Mouse (Mus musculus) intestine, embryonic 15.5 days (tissue): ENCODE measurements around the gene Tom1l1. TPM values are rescaled to one million over a fixed set of nuclear protein-coding genes. Genes with fewer than 3 reads are reported as not detected.

Experiments
- ATAC-seq: fragments of 200-750 bp; cut with Nextera tagmentation; 2 replicates; pipeline ENCODE4 v1.8.0; 2017; ENCODE audit warnings: moderate TSS enrichment, moderate library complexity
- H3K27ac ChIP-seq: fragments of 300-500 bp; sonication (generic); 2 replicates; pipeline ENCODE4 v1.5.1; 2015; ENCODE audit warnings: mild to moderate bottlenecking, inconsistent platforms
- H3K27me3 ChIP-seq: fragments of 300-500 bp; sonication (generic); replicated peaks from 2 replicates; pipeline ENCODE4 v1.6.1; 2015; ENCODE audit warnings: inconsistent platforms
- H3K36me3 ChIP-seq: fragments of 300-500 bp; sonication (generic); 2 replicates; pipeline ENCODE4 v1.6.1; 2015; ENCODE audit warnings: inconsistent platforms
- H3K4me1 ChIP-seq: fragments of 300-500 bp; sonication (generic); replicated peaks from 2 replicates; pipeline ENCODE4 v1.6.1; 2015; ENCODE audit warnings: inconsistent platforms
- H3K4me2 ChIP-seq: fragments of 300-500 bp; sonication (generic); replicated peaks from 2 replicates; pipeline ENCODE4 v1.6.1; 2015; ENCODE audit warnings: mild to moderate bottlenecking, inconsistent platforms
- H3K4me3 ChIP-seq: fragments of 300-500 bp; sonication (generic); replicated peaks from 2 replicates; pipeline ENCODE4 v1.5.1; 2015; ENCODE audit warnings: inconsistent platforms
- H3K9ac ChIP-seq: fragments of 300-500 bp; sonication (generic); 2 replicates; pipeline ENCODE4 v1.6.1; 2015; ENCODE audit warnings: inconsistent platforms
- H3K9me3 ChIP-seq: fragments of 300-500 bp; sonication (generic); 2 replicates; pipeline ENCODE4 v1.6.1; 2016; ENCODE audit warnings: inconsistent platforms
- WGBS: fragments of 180-500 bp; shearing (Covaris S2); methylation state at CpG from one replicate; pipeline ENCODE4 v1.1.7; 2015; 5-methylcytosine and 5-hydroxymethylcytosine counted together
- polyA plus RNA-seq: library from polyadenylated mRNA; unstranded; fragments of >200 nt; fragmentation: Nextera tagmentation; extraction: Ambion mirVana; gene quantifications from 2 replicates; pipeline ENCODE4 v1.2.1, GENCODE M21; 2015

Tom1l1 gene
- polyA plus RNA-seq, 1 experiment from 2014 or later, result 59.6 TPM

- WGBS, result 1% methylated on average over 17 of the region's 17 CpGs
- H3K9me3 ChIP-seq, result no peaks in the 10 kb centered on the region
- H3K27me3 ChIP-seq, result no peaks in the 10 kb centered on the region
- peak; percentile 70 for ATAC-seq
- peak overlapping the region; percentile 27; the same call in 1 of the 2 replicates for H3K27ac ChIP-seq
- H3K4me2 ChIP-seq, result peak overlapping the region; percentile 84
- H3K4me1 ChIP-seq, result 0 out of 2 replicates have a peak, but pooled peaks cover 5% of the 10 kb centered on the region
- H3K4me3 ChIP-seq, result peak overlapping the region; percentile 64
- H3K36me3 ChIP-seq, result 0 out of 2 replicates have a peak, but pooled peaks cover 3% of the 10 kb centered on the region
- peak overlapping the region; percentile 66 for H3K9ac ChIP-seq
Observed at GRCm38 (mm10) chr11:90687040-90687439, 1.1 kb downstream of the Tom1l1 start.

GRCm38 (mm10) chr11:90686287-90687025, 1.7 kb downstream of the Tom1l1 start:
- H3K36me3 ChIP-seq, result 0 out of 2 replicates have a peak, but pooled peaks cover 3% of the 10 kb centered on the region
- peak; percentile 62 for ATAC-seq
- H3K9me3 ChIP-seq, result no peaks in the 10 kb centered on the region
- H3K4me2 ChIP-seq, result peak overlapping the region; percentile 84
- H3K4me3 ChIP-seq, result peak overlapping the region; percentile 64
- H3K27me3 ChIP-seq, result no peaks in the 10 kb centered on the region
- H3K27ac ChIP-seq, result no peak overlapping the region
- 66% methylated on average over 13 of the region's 13 CpGs for WGBS
- H3K4me1 ChIP-seq, result 0 out of 2 replicates have a peak, but pooled peaks cover 5% of the 10 kb centered on the region
- peak overlapping the region; percentile 66 for H3K9ac ChIP-seq

- H3K4me3 ChIP-seq, result no peak overlapping the region
- H3K4me2 ChIP-seq, result no peak overlapping the region
- 0 out of 2 replicates have a peak, but pooled peaks cover 3% of the 10 kb centered on the region for H3K36me3 ChIP-seq
- H3K9me3 ChIP-seq, result no peaks in the 10 kb centered on the region
- H3K27me3 ChIP-seq, result no peaks in the 10 kb centered on the region
- H3K4me1 ChIP-seq, result 0 out of 2 replicates have a peak, but pooled peaks cover 5% of the 10 kb centered on the region
- ATAC-seq, result no peak
- H3K27ac ChIP-seq, result no peak overlapping the region
- no peak overlapping the region for H3K9ac ChIP-seq
- 83% methylated on average over 6 of the region's 6 CpGs for WGBS
Observed at GRCm38 (mm10) chr11:90685196-90685595, 3.0 kb downstream of the Tom1l1 start.

GRCm38 (mm10) chr11:90684765-90685164, 3.4 kb downstream of the Tom1l1 start:
- H3K4me3 ChIP-seq, result no peak overlapping the region
- H3K4me2 ChIP-seq, result no peak overlapping the region
- H3K9me3 ChIP-seq, result no peaks in the 10 kb centered on the region
- H3K36me3 ChIP-seq, result 0 out of 2 replicates have a peak, but pooled peaks cover 3% of the 10 kb centered on the region
- no peak overlapping the region for H3K27ac ChIP-seq
- H3K9ac ChIP-seq, result no peak overlapping the region
- WGBS, result 67% methylated on average over 6 of the region's 6 CpGs
- ATAC-seq, result no peak
- 0 out of 2 replicates have a peak, but pooled peaks cover 5% of the 10 kb centered on the region for H3K4me1 ChIP-seq
- H3K27me3 ChIP-seq, result no peaks in the 10 kb centered on the region

GRCm38 (mm10) chr11:90681171-90681570, 7.0 kb downstream of the Tom1l1 start:
- H3K4me2 ChIP-seq, result no peak overlapping the region
- ATAC-seq, result no peak
- H3K27ac ChIP-seq, result no peak overlapping the region
- H3K27me3 ChIP-seq, result no peaks in the 10 kb centered on the region
- no peak overlapping the region for H3K4me3 ChIP-seq
- H3K36me3 ChIP-seq, result 0 out of 2 replicates have a peak, but pooled peaks cover 3% of the 10 kb centered on the region
- no peak overlapping the region for H3K9ac ChIP-seq
- H3K4me1 ChIP-seq, result no peaks in the 10 kb centered on the region
- no peaks in the 10 kb centered on the region for H3K9me3 ChIP-seq

- ATAC-seq, result peak; percentile 87
Observed at GRCm38 (mm10) chr11:90678582-90678981, 9.6 kb downstream of the Tom1l1 start.

GRCm38 (mm10) chr11:90677771-90678288, 10.3 kb downstream of the Tom1l1 start:
- H3K4me1 ChIP-seq, result no peaks in the 10 kb centered on the region
- WGBS, result 78% methylated on average over 8 of the region's 8 CpGs
- H3K9ac ChIP-seq, result no peak overlapping the region
- H3K9me3 ChIP-seq, result no peaks in the 10 kb centered on the region
- no peaks in the 10 kb centered on the region for H3K36me3 ChIP-seq
- peak; percentile 21; the same call in 1 of the 2 replicates for ATAC-seq
- H3K27ac ChIP-seq, result no peak overlapping the region
- no peak overlapping the region for H3K4me3 ChIP-seq
- H3K27me3 ChIP-seq, result no peaks in the 10 kb centered on the region
- H3K4me2 ChIP-seq, result no peak overlapping the region

More at GRCm38 (mm10) chr11:90678582-90678981, 9.6 kb downstream of the Tom1l1 start:
- no peak overlapping the region for H3K4me2 ChIP-seq
- 67% methylated on average over 5 of the region's 5 CpGs for WGBS
- no peak overlapping the region for H3K4me3 ChIP-seq
- no peaks in the 10 kb centered on the region for H3K27me3 ChIP-seq
- no peaks in the 10 kb centered on the region for H3K9me3 ChIP-seq
- no peaks in the 10 kb centered on the region for H3K4me1 ChIP-seq
- no peak overlapping the region for H3K27ac ChIP-seq
- H3K36me3 ChIP-seq, result no peaks in the 10 kb centered on the region
- H3K9ac ChIP-seq, result no peak overlapping the region

- no peak overlapping the region for H3K4me2 ChIP-seq
- no peaks in the 10 kb centered on the region for H3K4me1 ChIP-seq
- H3K9me3 ChIP-seq, result no peaks in the 10 kb centered on the region
- H3K27me3 ChIP-seq, result no peaks in the 10 kb centered on the region
- H3K4me3 ChIP-seq, result no peak overlapping the region
- ATAC-seq, result no peak
- no peaks in the 10 kb centered on the region for H3K36me3 ChIP-seq
- no peak overlapping the region for H3K9ac ChIP-seq
- WGBS, result 90% methylated on average over 7 of the region's 7 CpGs
- H3K27ac ChIP-seq, result no peak overlapping the region
Observed at GRCm38 (mm10) chr11:90677027-90677426, 11.1 kb downstream of the Tom1l1 start.

- no peaks in the 10 kb centered on the region for H3K27me3 ChIP-seq
- H3K4me1 ChIP-seq, result no peaks in the 10 kb centered on the region
- H3K4me3 ChIP-seq, result no peak overlapping the region
- no peak overlapping the region for H3K9ac ChIP-seq
- no peak overlapping the region for H3K4me2 ChIP-seq
- no peak overlapping the region for H3K27ac ChIP-seq
- no peak for ATAC-seq
- WGBS, result 77% methylated on average over 5 of the region's 5 CpGs
- H3K9me3 ChIP-seq, result no peaks in the 10 kb centered on the region
- H3K36me3 ChIP-seq, result no peaks in the 10 kb centered on the region
Observed at GRCm38 (mm10) chr11:90675479-90676110, 12.6 kb downstream of the Tom1l1 start.

- Histone ChIP-seq H3K27ac (no peak overlapping the region), H3K4me2 (no peak overlapping the region), H3K4me1 (peaks cover 34% of the 10 kb centered on the region), H3K4me3 (no peak overlapping the region), H3K36me3 (no peaks in the 10 kb centered on the region), H3K9me3 (no peaks in the 10 kb centered on the region), H3K9ac (no peak overlapping the region), H3K27me3 (no peaks in the 10 kb centered on the region)
- no peak for ATAC-seq
- WGBS, result 85% methylated on average over 6 of the region's 6 CpGs
Observed at GRCm38 (mm10) chr11:90667325-90667724, 20.8 kb downstream of the Tom1l1 start.

- no peak overlapping the region for H3K9ac ChIP-seq
- H3K27me3 ChIP-seq, result no peaks in the 10 kb centered on the region
- no peaks in the 10 kb centered on the region for H3K9me3 ChIP-seq
- H3K27ac ChIP-seq, result peak overlapping the region; percentile 84
- peak; percentile 28; the same call in 1 of the 2 replicates for ATAC-seq
- H3K4me2 ChIP-seq, result no peak overlapping the region
- 64% methylated on average over 4 of the region's 4 CpGs for WGBS
- peaks cover 34% of the 10 kb centered on the region for H3K4me1 ChIP-seq
- no peak overlapping the region for H3K4me3 ChIP-seq
- no peaks in the 10 kb centered on the region for H3K36me3 ChIP-seq
Observed at GRCm38 (mm10) chr11:90666916-90667315, 21.2 kb downstream of the Tom1l1 start.

- Histone ChIP-seq H3K36me3 (no peaks in the 10 kb centered on the region), H3K27me3 (no peaks in the 10 kb centered on the region), H3K4me3 (no peak overlapping the region), H3K4me1 (peaks cover 34% of the 10 kb centered on the region), H3K9ac (no peak overlapping the region), H3K9me3 (no peaks in the 10 kb centered on the region), H3K4me2 (no peak overlapping the region), H3K27ac (peak overlapping the region; percentile 84)
- peak; percentile 89 for ATAC-seq
- WGBS, result 55% methylated on average over 3 of the region's 3 CpGs
Observed at GRCm38 (mm10) chr11:90666144-90666757, 21.9 kb downstream of the Tom1l1 start.
